Mouse (Mus musculus) hindbrain, postnatal 0 days (tissue): ENCODE data around the gene Med27. TPM values are rescaled to one million over a fixed set of nuclear protein-coding genes. Genes with fewer than 3 reads are reported as not detected.

Source experiments
- ATAC-seq: fragments of 200-750 bp; cut with Nextera tagmentation; 2 replicates; pipeline ENCODE4 v1.8.0; 2017; ENCODE audit warnings: mild to moderate bottlenecking, moderate TSS enrichment, moderate library complexity
- DNase-seq: peaks from one replicate; pipeline ENCODE4 v3.0.0-alpha.2; 2015; ENCODE audit warnings: low spot score
- H3K27ac ChIP-seq: fragments of 300-500 bp; sonication (generic); 2 replicates; pipeline ENCODE4 v1.5.1; 2014; ENCODE audit warnings: mild to moderate bottlenecking
- H3K27me3 ChIP-seq: fragments of 300-500 bp; sonication (generic); 2 replicates; pipeline ENCODE4 v1.6.1; 2014; ENCODE audit warnings: low read length, mixed read lengths; ENCODE audit not compliant: insufficient read depth
- H3K36me3 ChIP-seq: fragments of 300-500 bp; sonication (generic); 2 replicates; pipeline ENCODE4 v1.6.1; 2014; ENCODE audit warnings: low read length, mixed read lengths; ENCODE audit not compliant: insufficient read depth
- H3K4me1 ChIP-seq: fragments of 300-500 bp; sonication (generic); 2 replicates; pipeline ENCODE4 v1.6.1; 2014; ENCODE audit warnings: antibody characterized with exemption, low read length, mixed read lengths; ENCODE audit not compliant: insufficient read depth
- H3K4me2 ChIP-seq: fragments of 300-500 bp; sonication (generic); 2 replicates; pipeline ENCODE4 v1.6.1; 2014; ENCODE audit warnings: low read depth, mild to moderate bottlenecking, low read length, moderate library complexity, mixed read lengths
- H3K4me3 ChIP-seq: fragments of 300-500 bp; sonication (generic); 2 replicates; pipeline ENCODE4 v1.5.1; 2014; ENCODE audit warnings: low read length
- H3K9ac ChIP-seq: fragments of 300-500 bp; sonication (generic); replicated peaks from 2 replicates; pipeline ENCODE4 v1.6.1; 2014; ENCODE audit warnings: mild to moderate bottlenecking, low read length, moderate library complexity, mixed read lengths
- H3K9me3 ChIP-seq: fragments of 300-500 bp; sonication (generic); 2 replicates; pipeline ENCODE4 v1.6.1; 2016; ENCODE audit warnings: low read length, mixed read lengths
- CTCF ChIP-seq: IDR thresholded peaks from 2 replicates; pipeline ENCODE4 v1.5.1; 2016; ENCODE audit warnings: antibody characterized with exemption, control low read depth, low read depth
- WGBS: fragments of 180-500 bp; shearing (Covaris S2); extraction: QIAGEN DNeasy Blood & Tissue Kit; methylation state at CpG from one replicate; pipeline ENCODE4 v1.1.7; 2014; 5-methylcytosine and 5-hydroxymethylcytosine counted together
- polyA plus RNA-seq: library from polyadenylated mRNA; unstranded; fragments of >200 nt; fragmentation: Nextera tagmentation; extraction: Ambion mirVana; gene quantifications from 2 replicates; pipeline ENCODE4 v1.2.1, GENCODE M21; 2015
- total RNA-seq: library from RNA; depleted of rRNA; stranded (reverse); fragments of >200 nt; gene quantifications from 2 replicates; pipeline ENCODE4 v1.2.3, GENCODE M21; 2014

Gene Med27
- total and polyA plus RNA-seq, 2 experiments from 2014 or later = 58.8 to 70.3 TPM

DNA sequence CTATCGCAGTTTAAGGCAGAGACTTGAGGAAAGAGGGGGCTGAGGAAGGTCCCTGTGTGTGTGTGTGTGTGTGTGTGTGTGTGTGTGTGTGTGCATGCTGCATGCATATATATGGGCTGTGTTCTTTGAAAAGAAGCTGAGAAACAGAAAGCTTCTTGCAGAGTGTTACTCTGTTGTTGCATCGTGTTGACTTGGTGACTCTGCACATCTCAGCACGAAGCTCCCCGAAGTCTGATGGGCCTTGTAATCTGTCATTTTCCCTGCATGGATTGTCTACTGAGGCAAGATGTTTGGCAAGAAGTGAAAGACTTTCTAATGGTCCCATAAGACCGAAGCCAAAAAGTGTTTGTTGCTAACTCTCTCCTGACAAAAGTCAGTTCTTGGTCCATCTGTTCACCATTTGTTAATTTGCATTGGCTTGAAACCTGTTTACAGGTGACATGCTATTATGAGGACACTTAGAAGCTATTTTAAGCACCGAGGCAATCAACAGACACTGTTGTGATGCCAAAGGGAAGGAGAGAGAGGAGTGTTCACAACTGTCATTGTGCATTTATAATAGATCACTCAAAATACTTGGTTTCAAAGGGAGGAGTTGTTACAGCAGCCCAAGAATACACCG is 68.3 kb downstream of the Med27 start:
- no peak overlapping the region for H3K4me2 ChIP-seq
- no peak for TF ChIP-seq CTCF
- H3K4me1 ChIP-seq = peaks cover 9% of the 10 kb centered on the region
- H3K27me3 ChIP-seq = no peaks in the 10 kb centered on the region
- DNase-seq = peak; percentile 45
- H3K4me3 ChIP-seq = no peak overlapping the region
- H3K27ac ChIP-seq = no peak overlapping the region
- WGBS = 45% methylated on average over 7 of the region's 7 CpGs
- H3K9me3 ChIP-seq = no peaks in the 10 kb centered on the region
- ATAC-seq = no peak
- H3K9ac ChIP-seq = no peak overlapping the region
- H3K36me3 ChIP-seq = no peaks in the 10 kb centered on the region

DNA sequence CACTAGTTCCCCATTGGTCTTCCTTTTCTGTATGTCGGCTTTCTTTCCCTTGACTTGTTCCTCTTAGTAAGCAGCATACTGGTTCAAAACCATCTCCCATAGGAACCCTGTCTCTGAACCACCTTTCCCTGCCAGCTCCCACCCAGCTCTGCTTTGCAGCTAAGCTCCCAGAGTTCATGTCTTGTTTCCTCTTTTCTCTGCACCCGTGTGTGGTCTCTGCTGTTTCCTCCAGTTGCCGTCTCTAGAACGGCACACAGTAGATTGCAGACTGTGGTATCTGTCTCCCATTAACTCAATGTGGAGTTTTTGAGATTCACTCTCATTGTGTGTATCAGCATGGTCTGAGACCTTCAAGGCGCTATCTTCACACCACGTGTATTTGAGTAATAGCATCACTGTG is 71.9 kb downstream of the Med27 start:
- Histone ChIP-seq H3K9me3 (no peaks in the 10 kb centered on the region), H3K27ac (no peak overlapping the region), H3K4me1 (no peaks in the 10 kb centered on the region), H3K4me2 (no peak overlapping the region), H3K36me3 (no peaks in the 10 kb centered on the region), H3K9ac (no peak overlapping the region), H3K27me3 (no peaks in the 10 kb centered on the region), H3K4me3 (no peak overlapping the region)
- TF ChIP-seq CTCF = no peak
- no peak for DNase-seq
- WGBS = 50% methylated on average over 6 of the region's 6 CpGs
- no peak for ATAC-seq

DNA sequence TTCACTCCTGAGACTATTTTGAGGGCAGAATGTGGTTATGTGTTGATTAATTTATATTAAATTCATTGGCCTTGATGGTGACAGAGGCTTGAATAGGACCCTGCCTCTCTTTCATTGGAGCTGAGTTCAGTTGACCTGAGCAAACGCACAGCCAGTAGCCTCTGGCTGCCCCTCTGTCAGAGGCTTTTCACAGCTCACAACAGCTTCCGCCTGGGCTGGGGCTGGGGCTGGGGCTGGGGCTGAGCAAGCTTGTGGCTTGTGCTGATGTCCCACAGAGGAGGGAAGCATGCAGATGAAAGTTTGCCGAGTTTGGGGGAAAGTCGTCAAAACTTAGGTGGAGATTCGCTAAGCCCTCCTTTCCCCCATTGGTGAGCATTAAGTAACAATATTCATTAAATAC is 72.8 kb downstream of the Med27 start:
- TF ChIP-seq CTCF = no peak
- H3K4me3 ChIP-seq = no peak overlapping the region
- DNase-seq = no peak
- H3K27me3 ChIP-seq = no peaks in the 10 kb centered on the region
- H3K36me3 ChIP-seq = no peaks in the 10 kb centered on the region
- no peak overlapping the region for H3K4me2 ChIP-seq
- no peaks in the 10 kb centered on the region for H3K9me3 ChIP-seq
- no peak overlapping the region for H3K9ac ChIP-seq
- H3K27ac ChIP-seq = no peak overlapping the region
- ATAC-seq = no peak
- no peaks in the 10 kb centered on the region for H3K4me1 ChIP-seq
- WGBS = 27% methylated on average over 5 of the region's 5 CpGs

DNA sequence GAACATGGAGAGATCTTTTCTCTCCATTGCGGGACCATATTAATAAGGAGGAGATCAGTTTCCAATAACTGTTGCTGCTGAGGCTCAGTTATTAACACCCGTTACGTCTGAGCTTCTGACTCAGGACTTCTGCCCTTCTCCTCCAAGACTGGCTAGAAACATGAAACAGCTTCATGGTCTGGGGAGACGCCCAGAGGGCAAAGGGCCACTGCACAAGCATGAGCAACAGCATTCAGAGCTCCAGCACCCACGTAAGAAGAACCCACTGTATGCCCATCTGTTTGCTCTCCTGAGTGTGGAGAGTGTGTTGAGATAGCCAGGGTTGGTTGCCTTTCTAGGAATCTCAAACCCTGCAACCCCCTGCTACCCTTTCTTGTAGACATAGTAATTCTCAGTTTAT is 73.3 kb downstream of the Med27 start:
- Histone ChIP-seq H3K4me3 (no peak overlapping the region), H3K36me3 (no peaks in the 10 kb centered on the region), H3K4me2 (no peak overlapping the region), H3K9ac (no peak overlapping the region), H3K27ac (no peak overlapping the region), H3K9me3 (no peaks in the 10 kb centered on the region), H3K27me3 (no peaks in the 10 kb centered on the region), H3K4me1 (no peaks in the 10 kb centered on the region)
- TF ChIP-seq CTCF = no peak
- DNase-seq = no peak
- no peak for ATAC-seq
- WGBS = 70% methylated on average over 5 of the region's 5 CpGs

DNA sequence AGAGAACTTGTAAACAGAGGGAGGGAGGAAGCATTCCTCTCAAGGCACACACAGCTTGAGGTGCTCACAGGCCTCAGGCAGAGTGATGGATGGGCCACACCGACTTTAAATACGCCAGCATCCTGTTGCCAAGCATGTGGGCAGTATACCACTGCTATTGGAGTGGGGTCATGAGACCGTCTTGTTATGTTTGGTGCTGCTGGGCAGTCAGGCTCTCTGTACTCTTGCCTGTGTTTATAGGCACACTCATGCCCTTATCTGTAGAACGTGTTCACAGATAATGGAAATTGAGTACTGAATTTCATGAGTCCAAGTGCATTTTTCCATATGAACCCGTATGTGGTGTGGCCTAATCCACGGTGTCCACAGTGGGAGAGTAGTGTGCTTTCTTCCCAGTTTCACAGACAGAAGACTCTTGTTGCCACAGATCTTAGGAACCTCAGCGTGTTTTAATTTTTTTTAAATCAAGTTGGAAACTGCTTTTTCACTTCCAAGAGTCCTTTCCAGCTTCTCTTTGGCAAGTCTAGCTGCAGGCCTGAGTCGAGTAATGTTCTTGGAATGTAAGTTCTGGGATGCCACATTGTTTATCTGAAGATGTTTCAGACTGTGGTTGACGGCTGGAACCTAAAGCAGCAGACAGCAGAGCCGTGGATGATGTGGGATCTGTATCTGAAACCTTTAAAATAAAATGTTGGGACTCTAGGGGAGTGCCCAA is 75.7 kb downstream of the Med27 start:
- no peaks in the 10 kb centered on the region for H3K9me3 ChIP-seq
- no peaks in the 10 kb centered on the region for H3K36me3 ChIP-seq
- H3K9ac ChIP-seq = no peak overlapping the region
- 75% methylated on average over 10 of the region's 10 CpGs for WGBS
- H3K27ac ChIP-seq = no peak overlapping the region
- TF ChIP-seq CTCF = no peak
- no peaks in the 10 kb centered on the region for H3K27me3 ChIP-seq
- DNase-seq (no peak), ATAC-seq (no peak)
- H3K4me3 ChIP-seq = no peak overlapping the region
- 0 out of 2 replicates have a peak, but pooled peaks cover 4% of the 10 kb centered on the region for H3K4me1 ChIP-seq
- H3K4me2 ChIP-seq = no peak overlapping the region

DNA sequence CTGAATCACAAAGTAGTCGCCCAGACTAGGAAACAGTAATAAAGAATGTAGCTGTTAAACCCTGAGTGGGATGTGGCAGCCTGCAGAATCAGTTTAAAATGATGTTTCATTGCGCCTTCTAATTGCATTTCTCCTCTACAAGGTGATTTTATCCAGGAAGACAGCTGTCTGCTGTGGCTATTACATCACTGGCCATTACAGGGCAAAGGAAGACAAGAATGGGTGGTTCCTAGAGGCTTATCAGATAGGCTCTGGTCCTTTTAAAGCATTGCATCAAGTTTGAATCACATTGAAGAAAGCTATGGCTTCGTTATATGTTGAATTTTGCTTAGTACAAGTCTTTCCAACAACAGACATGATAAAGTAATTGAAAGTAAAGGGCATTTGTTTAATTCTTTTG is 76.4 kb downstream of the Med27 start:
- Histone ChIP-seq H3K27ac (no peak overlapping the region), H3K4me1 (0 out of 2 replicates have a peak, but pooled peaks cover 4% of the 10 kb centered on the region)
- WGBS = 81% methylated on average over 3 of the region's 3 CpGs

DNA sequence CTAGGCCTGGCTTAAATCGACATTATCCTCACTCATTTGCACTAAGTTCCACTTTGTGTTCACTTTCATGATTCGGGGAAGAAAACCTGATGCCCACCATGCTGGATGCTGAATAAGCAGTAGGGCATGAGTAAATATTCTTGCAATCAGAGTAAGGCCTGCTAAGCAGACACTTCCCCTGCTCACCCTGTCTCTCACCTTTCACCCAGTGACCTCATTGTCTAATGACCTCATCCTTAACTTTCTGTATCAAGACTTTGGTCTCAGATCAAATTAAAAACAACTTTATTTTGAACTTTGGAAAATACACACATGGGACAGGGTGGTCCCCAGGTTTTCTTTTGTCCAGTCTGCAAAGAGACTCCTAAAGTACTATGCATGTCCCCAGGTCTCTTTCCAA is 78.8 kb downstream of the Med27 start:
- TF ChIP-seq CTCF = no peak
- no peak for ATAC-seq
- WGBS = 87% methylated on average over 2 of the region's 2 CpGs

More for the DNA sequence above, 76.4 kb downstream of the Med27 start:
- ATAC-seq (no peak), DNase-seq (no peak)
- H3K9ac ChIP-seq = no peak overlapping the region
- H3K4me2 ChIP-seq = no peak overlapping the region
- H3K9me3 ChIP-seq = no peaks in the 10 kb centered on the region
- no peak for TF ChIP-seq CTCF
- H3K36me3 ChIP-seq = no peaks in the 10 kb centered on the region
- no peak overlapping the region for H3K4me3 ChIP-seq
- no peaks in the 10 kb centered on the region for H3K27me3 ChIP-seq

More for the DNA sequence above, 78.8 kb downstream of the Med27 start:
- Histone ChIP-seq H3K4me2 (no peak overlapping the region), H3K9me3 (no peaks in the 10 kb centered on the region), H3K27ac (no peak overlapping the region), H3K4me3 (no peak overlapping the region), H3K9ac (no peak overlapping the region), H3K36me3 (no peaks in the 10 kb centered on the region), H3K4me1 (0 out of 2 replicates have a peak, but pooled peaks cover 4% of the 10 kb centered on the region), H3K27me3 (no peaks in the 10 kb centered on the region)
- no peak for DNase-seq
